9 mouse cellular contexts compared by ENCODE assay signal in the genomic region with DNA sequence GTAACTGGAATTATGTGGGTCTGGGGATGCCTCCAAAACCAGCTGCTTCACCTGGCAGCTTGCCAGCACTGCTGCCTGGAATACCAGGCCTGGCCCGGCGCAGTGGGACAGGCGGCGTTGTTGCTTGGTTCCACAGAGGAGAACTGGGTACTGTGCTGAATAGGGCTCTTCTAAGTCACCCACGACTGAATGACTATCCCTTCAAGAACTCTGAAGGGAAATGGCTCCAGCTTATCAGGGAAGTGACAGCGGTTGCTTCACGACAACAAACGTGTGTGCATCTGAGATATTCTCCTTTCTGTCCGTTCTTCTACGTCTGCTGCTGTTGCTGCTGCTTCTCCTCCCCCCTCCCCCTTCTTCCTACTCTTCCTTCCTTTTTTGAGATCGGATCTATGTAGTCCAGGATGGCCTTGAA. TPM values are rescaled to one million over a fixed set of nuclear protein-coding genes. Genes with fewer than 3 reads are reported as not detected.
DNase-seq lines count a peak whose midpoint lies in the region; ATAC-seq lines count a peak whose summit lies in the region.
"Had no signal": no experiment of that assay in that cellular context is flagged by ENCODE, and none has a peak within 500 bp of the region (broad histone marks: within the 10 kb centered on the region; RNA-seq: fewer than 3 reads in every experiment).

No protein-coding gene starts in this region.

- no peaks in the 10 kb centered on the region for H3K9me3 ChIP-seq in liver, embryonic 15.5 days (replicated peaks)
- H3K9me3 ChIP-seq: limb, embryonic 12.5 days had no signal

- 9% methylated on average over 11 of the region's 11 CpGs for WGBS in liver, embryonic 15.5 days (ENCODE audit: insufficient replicate concordance)

- H3K4me2 ChIP-seq in liver, embryonic 15.5 days: peak overlapping the region; percentile 60
- H3K4me2 ChIP-seq: limb, embryonic 12.5 days had no signal

- H3K27me3 ChIP-seq in liver, embryonic 15.5 days: no peaks in the 10 kb centered on the region
- H3K27me3 ChIP-seq: limb, embryonic 12.5 days had no signal

- peaks cover 17% of the 10 kb centered on the region for H3K36me3 ChIP-seq in liver, embryonic 15.5 days (replicated peaks)

- peak overlapping the region; percentile 8; the same call in 1 of the 2 replicates for H3K4me3 ChIP-seq in liver, embryonic 15.5 days (replicated peaks)
- H3K4me3 ChIP-seq: limb, embryonic 12.5 days had no signal

- H3K9ac ChIP-seq in liver, embryonic 15.5 days: peak overlapping the region; percentile 53
- H3K9ac ChIP-seq: limb, embryonic 12.5 days had no signal

- peak overlapping the region; percentile 84 for H3K27ac ChIP-seq in liver, embryonic 15.5 days (replicated peaks)
- H3K27ac ChIP-seq: limb, embryonic 12.5 days had no signal

- peak; percentile 72 for DNase-seq in gastrocnemius, postnatal 10 days
- no peak for DNase-seq in gastrocnemius, postnatal 25 days
- peak; percentile 83 for DNase-seq in retina, postnatal 1 day
- DNase-seq in retina, embryonic 14.5 days (ENCODE audit: low spot score): no peak
- DNase-seq in cerebellum, adult 11 months: no peak

- H3K4me1 ChIP-seq in liver, embryonic 15.5 days (replicated peaks): peaks cover 32% of the 10 kb centered on the region

- peak; percentile 92 for ATAC-seq in erythroid progenitor cell, adult 5-6 weeks (replicated peaks; ENCODE audit: low FRiP score, poor library complexity, severe bottlenecking)
- ATAC-seq in liver, embryonic 15.5 days (ENCODE audit: insufficient read depth): peak; percentile 86
- no peak for ATAC-seq in CD4-positive, CD25-positive, alpha-beta regulatory T cell, adult 4 months

RNA-seq across cellular contexts. Expression of a gene that starts 19.4 kb away (rescaled TPM):
- total RNA-seq in gastrocnemius, postnatal 10 days (2021): 10 to 100 TPM; 48.9 to 50.5 TPM
- total RNA-seq in gastrocnemius, postnatal 25 days (2021): 10 to 100 TPM; 49.6 to 55.8 TPM
- 4.6 and 15.1 TPM in 2 replicates for total RNA-seq in erythroid progenitor cell, adult 5-6 weeks (2015; ENCODE audit: low replicate concordance)
- 6.7 and 24.4 TPM in 2 replicates for total RNA-seq in erythroid progenitor cell, adult 5-6 weeks (2017; ENCODE audit: low replicate concordance)
- polyA plus RNA-seq in liver, embryonic 15.5 days (2015; fragmentation: Nextera tagmentation; extraction: Ambion mirVana): 22.9 and 25.4 TPM in 2 replicates
- polyA plus RNA-seq in CD4-positive, CD25-positive, alpha-beta regulatory T cell, adult 4 months (2017; shearing (Covaris generic)): 10 to 100 TPM; 29.0 to 34.9 TPM

RNA-seq across cellular contexts. Expression of a gene that starts 19.6 kb away (rescaled TPM):
- 1 to 10 TPM; 5.5 to 7.3 TPM for total RNA-seq in gastrocnemius, postnatal 10 days (2021)
- 1 to 10 TPM; 2.8 TPM for total RNA-seq in gastrocnemius, postnatal 25 days (2021)
- total RNA-seq in erythroid progenitor cell, adult 5-6 weeks (2015; ENCODE audit: low replicate concordance): 0.72 and 19.3 TPM in 2 replicates
- total RNA-seq in erythroid progenitor cell, adult 5-6 weeks (2017; ENCODE audit: low replicate concordance): 0.98 and 5.8 TPM in 2 replicates
- 28.6 and 33.4 TPM in 2 replicates for polyA plus RNA-seq in liver, embryonic 15.5 days (2015; fragmentation: Nextera tagmentation; extraction: Ambion mirVana)
- polyA plus RNA-seq in CD4-positive, CD25-positive, alpha-beta regulatory T cell, adult 4 months (2017; shearing (Covaris generic)): 10 to 100 TPM in 1 of 2 experiments, 1 to 10 TPM in 1; 6.2 to 13.4 TPM

RNA-seq across cellular contexts. Expression of a gene that starts 45.3 kb away (rescaled TPM):
- total RNA-seq in gastrocnemius, postnatal 10 days (2021): 10 to 100 TPM; 38.3 to 41.6 TPM
- 10 to 100 TPM; 39.0 to 47.3 TPM for total RNA-seq in gastrocnemius, postnatal 25 days (2021)
- 5.0 and 8.8 TPM in 2 replicates for total RNA-seq in erythroid progenitor cell, adult 5-6 weeks (2015; ENCODE audit: low replicate concordance)
- total RNA-seq in erythroid progenitor cell, adult 5-6 weeks (2017; ENCODE audit: low replicate concordance): 6.7 and 9.2 TPM in 2 replicates
- 21.3 and 29.4 TPM in 2 replicates for polyA plus RNA-seq in liver, embryonic 15.5 days (2015; fragmentation: Nextera tagmentation; extraction: Ambion mirVana)
- 10 to 100 TPM; 19.2 to 20.8 TPM for polyA plus RNA-seq in CD4-positive, CD25-positive, alpha-beta regulatory T cell, adult 4 months (2017; shearing (Covaris generic))

RNA-seq across cellular contexts. Expression of a gene that starts 52.0 kb away (rescaled TPM):
- total RNA-seq in gastrocnemius, postnatal 10 days (2021): 10 to 100 TPM; 26.1 to 29.7 TPM
- total RNA-seq in gastrocnemius, postnatal 25 days (2021): 10 to 100 TPM; 19.1 to 20.6 TPM
- total RNA-seq in erythroid progenitor cell, adult 5-6 weeks (2015; ENCODE audit: low replicate concordance): 4.2 and 9.4 TPM in 2 replicates
- total RNA-seq in erythroid progenitor cell, adult 5-6 weeks (2017; ENCODE audit: low replicate concordance): 5.5 and 7.7 TPM in 2 replicates
- polyA plus RNA-seq in liver, embryonic 15.5 days (2015; fragmentation: Nextera tagmentation; extraction: Ambion mirVana): 8.8 and 10.9 TPM in 2 replicates
- polyA plus RNA-seq in CD4-positive, CD25-positive, alpha-beta regulatory T cell, adult 4 months (2017; shearing (Covaris generic)): 10 to 100 TPM; 16.3 to 21.5 TPM

Comparison
In these comparisons a context has a peak if more than half of its experiments do, and no peak if none do; other contexts are left out.
1. DNase-seq: peak in gastrocnemius, postnatal 10 days (single experiment) and retina, postnatal 1 day (single experiment); none in gastrocnemius, postnatal 25 days (single experiment), retina, embryonic 14.5 days (single experiment) and cerebellum, adult 11 months (single experiment).